Mouse (Mus musculus): ENCODE measurements around the gene Fance. TPM values are rescaled to one million over a fixed set of nuclear protein-coding genes. Genes with fewer than 3 reads are reported as not detected.

Fance gene
- polyA plus RNA-seq, 1 experiment from 2014 or later, result 22.1 TPM

GRCm38 (mm10) chr17:28278156-28278555 is 35.2 kb upstream of the Fance start:
- Histone ChIP-seq H3K4me1 (replicated peaks; ENCODE audit: control insufficient read depth, insufficient read depth, low read length) (peaks cover 29% of the 10 kb centered on the region), H3K36me3 (ENCODE audit: control insufficient read depth, insufficient read depth, low read length) (no peaks in the 10 kb centered on the region), H3K27me3 (ENCODE audit: control insufficient read depth, insufficient read depth, low read depth, low read length) (no peaks in the 10 kb centered on the region), H3K9me3 (ENCODE audit: control insufficient read depth, low read length) (no peaks in the 10 kb centered on the region), H3K9ac (ENCODE audit: low read length) (no peak overlapping the region), H3K27ac (ENCODE audit: low read length) (peak overlapping the region; percentile 26; the same call in 1 of the 2 replicates), H3K4me3 (ENCODE audit: low read length) (no peak overlapping the region), H3K4me2 (ENCODE audit: low read depth, low read length) (no peak overlapping the region)
- WGBS, result 86% methylated on average over 3 of the region's 3 CpGs
- no peak for ATAC-seq (ENCODE audit: low read depth)

GRCm38 (mm10) chr17:28279236-28279635 is 34.1 kb upstream of the Fance start:
- Histone ChIP-seq H3K9ac (ENCODE audit: low read length) (peak overlapping the region; percentile 37; the same call in 1 of the 2 replicates), H3K4me3 (ENCODE audit: low read length) (no peak overlapping the region), H3K27me3 (ENCODE audit: control insufficient read depth, insufficient read depth, low read depth, low read length) (no peaks in the 10 kb centered on the region), H3K4me2 (ENCODE audit: low read depth, low read length) (no peak overlapping the region), H3K4me1 (replicated peaks; ENCODE audit: control insufficient read depth, insufficient read depth, low read length) (peaks cover 28% of the 10 kb centered on the region), H3K27ac (ENCODE audit: low read length) (no peak overlapping the region), H3K36me3 (ENCODE audit: control insufficient read depth, insufficient read depth, low read length) (no peaks in the 10 kb centered on the region), H3K9me3 (ENCODE audit: control insufficient read depth, low read length) (no peaks in the 10 kb centered on the region)
- ATAC-seq (ENCODE audit: low read depth), result no peak
- 27% methylated on average over 4 of the region's 4 CpGs for WGBS

GRCm38 (mm10) chr17:28279780-28280422 is 33.4 kb upstream of the Fance start:
- H3K27me3 ChIP-seq (ENCODE audit: control insufficient read depth, insufficient read depth, low read depth, low read length), result no peaks in the 10 kb centered on the region
- no peaks in the 10 kb centered on the region for H3K9me3 ChIP-seq (ENCODE audit: control insufficient read depth, low read length)
- peaks cover 28% of the 10 kb centered on the region for H3K4me1 ChIP-seq (replicated peaks; ENCODE audit: control insufficient read depth, insufficient read depth, low read length)
- H3K9ac ChIP-seq (ENCODE audit: low read length), result peak overlapping the region; percentile 37; the same call in 1 of the 2 replicates
- H3K27ac ChIP-seq (ENCODE audit: low read length), result no peak overlapping the region
- no peaks in the 10 kb centered on the region for H3K36me3 ChIP-seq (ENCODE audit: control insufficient read depth, insufficient read depth, low read length)
- ATAC-seq (ENCODE audit: low read depth), result peak; percentile 83
- 44% methylated on average over 15 of the region's 15 CpGs for WGBS
- no peak overlapping the region for H3K4me3 ChIP-seq (ENCODE audit: low read length)
- no peak overlapping the region for H3K4me2 ChIP-seq (ENCODE audit: low read depth, low read length)

- Histone ChIP-seq H3K27me3 (ENCODE audit: control insufficient read depth, insufficient read depth, low read depth, low read length) (no peaks in the 10 kb centered on the region), H3K4me3 (ENCODE audit: low read length) (no peak overlapping the region), H3K27ac (ENCODE audit: low read length) (no peak overlapping the region), H3K9ac (ENCODE audit: low read length) (0 out of 2 replicates have a peak overlapping the region, but pooled peaks have one; percentile 29), H3K4me1 (replicated peaks; ENCODE audit: control insufficient read depth, insufficient read depth, low read length) (peaks cover 28% of the 10 kb centered on the region), H3K4me2 (ENCODE audit: low read depth, low read length) (no peak overlapping the region), H3K36me3 (ENCODE audit: control insufficient read depth, insufficient read depth, low read length) (no peaks in the 10 kb centered on the region), H3K9me3 (ENCODE audit: control insufficient read depth, low read length) (no peaks in the 10 kb centered on the region)
- peak; percentile 20 for ATAC-seq (ENCODE audit: low read depth)
- 57% methylated on average over 7 of the region's 7 CpGs for WGBS
Observed at GRCm38 (mm10) chr17:28280423-28280800, 32.9 kb upstream of the Fance start.

GRCm38 (mm10) chr17:28280831-28281377 is 32.4 kb upstream of the Fance start:
- ATAC-seq (ENCODE audit: low read depth), result no peak; the same call in 1 of the 2 replicates
- Histone ChIP-seq H3K27me3 (ENCODE audit: control insufficient read depth, insufficient read depth, low read depth, low read length) (no peaks in the 10 kb centered on the region), H3K4me3 (ENCODE audit: low read length) (no peak overlapping the region), H3K9ac (ENCODE audit: low read length) (no peak overlapping the region), H3K36me3 (ENCODE audit: control insufficient read depth, insufficient read depth, low read length) (no peaks in the 10 kb centered on the region), H3K27ac (ENCODE audit: low read length) (no peak overlapping the region), H3K9me3 (ENCODE audit: control insufficient read depth, low read length) (no peaks in the 10 kb centered on the region), H3K4me1 (replicated peaks; ENCODE audit: control insufficient read depth, insufficient read depth, low read length) (peaks cover 28% of the 10 kb centered on the region), H3K4me2 (ENCODE audit: low read depth, low read length) (no peak overlapping the region)
- WGBS, result 30% methylated on average over 5 of the region's 5 CpGs

GRCm38 (mm10) chr17:28281866-28282441 is 31.4 kb upstream of the Fance start:
- no peak for ATAC-seq (ENCODE audit: low read depth)
- 88% methylated on average over 7 of the region's 7 CpGs for WGBS
- H3K4me1 ChIP-seq (replicated peaks; ENCODE audit: control insufficient read depth, insufficient read depth, low read length), result peaks cover 28% of the 10 kb centered on the region

GRCm38 (mm10) chr17:28283199-28283598 is 30.1 kb upstream of the Fance start:
- ATAC-seq (ENCODE audit: low read depth), result no peak
- no peaks in the 10 kb centered on the region for H3K9me3 ChIP-seq (ENCODE audit: control insufficient read depth, low read length)
- H3K27me3 ChIP-seq (ENCODE audit: control insufficient read depth, insufficient read depth, low read depth, low read length), result no peaks in the 10 kb centered on the region
- peaks cover 26% of the 10 kb centered on the region for H3K4me1 ChIP-seq (replicated peaks; ENCODE audit: control insufficient read depth, insufficient read depth, low read length)
- no peaks in the 10 kb centered on the region for H3K36me3 ChIP-seq (ENCODE audit: control insufficient read depth, insufficient read depth, low read length)
- H3K27ac ChIP-seq (ENCODE audit: low read length), result no peak overlapping the region
- 81% methylated on average over 10 of the region's 10 CpGs for WGBS
- H3K9ac ChIP-seq (ENCODE audit: low read length), result no peak overlapping the region
- H3K4me3 ChIP-seq (ENCODE audit: low read length), result no peak overlapping the region
- H3K4me2 ChIP-seq (ENCODE audit: low read depth, low read length), result no peak overlapping the region

More at GRCm38 (mm10) chr17:28281866-28282441, 31.4 kb upstream of the Fance start:
- H3K4me3 ChIP-seq (ENCODE audit: low read length), result no peak overlapping the region
- no peaks in the 10 kb centered on the region for H3K27me3 ChIP-seq (ENCODE audit: control insufficient read depth, insufficient read depth, low read depth, low read length)
- H3K27ac ChIP-seq (ENCODE audit: low read length), result no peak overlapping the region
- no peak overlapping the region for H3K9ac ChIP-seq (ENCODE audit: low read length)
- no peaks in the 10 kb centered on the region for H3K36me3 ChIP-seq (ENCODE audit: control insufficient read depth, insufficient read depth, low read length)
- no peak overlapping the region for H3K4me2 ChIP-seq (ENCODE audit: low read depth, low read length)
- H3K9me3 ChIP-seq (ENCODE audit: control insufficient read depth, low read length), result no peaks in the 10 kb centered on the region

GRCm38 (mm10) chr17:28286133-28286532 is 27.2 kb upstream of the Fance start:
- Histone ChIP-seq H3K4me2 (ENCODE audit: low read depth, low read length) (no peak overlapping the region), H3K4me1 (replicated peaks; ENCODE audit: control insufficient read depth, insufficient read depth, low read length) (peaks cover 15% of the 10 kb centered on the region), H3K36me3 (ENCODE audit: control insufficient read depth, insufficient read depth, low read length) (no peaks in the 10 kb centered on the region), H3K9ac (ENCODE audit: low read length) (no peak overlapping the region), H3K27ac (ENCODE audit: low read length) (no peak overlapping the region), H3K4me3 (ENCODE audit: low read length) (no peak overlapping the region), H3K27me3 (ENCODE audit: control insufficient read depth, insufficient read depth, low read depth, low read length) (no peaks in the 10 kb centered on the region), H3K9me3 (ENCODE audit: control insufficient read depth, low read length) (no peaks in the 10 kb centered on the region)
- ATAC-seq (ENCODE audit: low read depth), result no peak
- WGBS, result 77% methylated on average over 10 of the region's 10 CpGs

GRCm38 (mm10) chr17:28286964-28287363 is 26.4 kb upstream of the Fance start:
- 50% methylated on average over 5 of the region's 5 CpGs for WGBS
- no peaks in the 10 kb centered on the region for H3K27me3 ChIP-seq (ENCODE audit: control insufficient read depth, insufficient read depth, low read depth, low read length)
- no peak overlapping the region for H3K4me3 ChIP-seq (ENCODE audit: low read length)
- H3K4me2 ChIP-seq (ENCODE audit: low read depth, low read length), result no peak overlapping the region
- H3K4me1 ChIP-seq (replicated peaks; ENCODE audit: control insufficient read depth, insufficient read depth, low read length), result peaks cover 14% of the 10 kb centered on the region
- no peak overlapping the region for H3K9ac ChIP-seq (ENCODE audit: low read length)
- no peak overlapping the region for H3K27ac ChIP-seq (ENCODE audit: low read length)
- H3K36me3 ChIP-seq (ENCODE audit: control insufficient read depth, insufficient read depth, low read length), result no peaks in the 10 kb centered on the region
- no peak for ATAC-seq (ENCODE audit: low read depth)
- no peaks in the 10 kb centered on the region for H3K9me3 ChIP-seq (ENCODE audit: control insufficient read depth, low read length)
